Mouse (Mus musculus) large intestine, adult 2 months (tissue): ENCODE data around the gene Wwc1. TPM values are rescaled to one million over a fixed set of nuclear protein-coding genes. Genes with fewer than 3 reads are reported as not detected.

Experiments used
- DNase-seq: peaks from one replicate; pipeline ENCODE4 v3.0.0-alpha.2; 2012; ENCODE audit warnings: low read depth, low spot score
- WGBS: fragments of 180-500 bp; shearing (Covaris S2); methylation state at CpG from one replicate; pipeline ENCODE4 v1.1.7; 2018; 5-methylcytosine and 5-hydroxymethylcytosine counted together
- polyA plus RNA-seq: library from polyadenylated mRNA; depleted of rRNA; stranded (reverse); fragments of >200 nt; gene quantifications from 2 replicates; pipeline ENCODE4 v1.2.3, GENCODE M21; 2012

Wwc1 gene
- polyA plus RNA-seq, 1 experiment = 20.3 TPM

GRCm38 (mm10) chr11:35974632-35975450, 5.5 kb downstream of the Wwc1 start:
- no peak for DNase-seq
- WGBS = 66% methylated on average over 6 of the region's 6 CpGs

DNA sequence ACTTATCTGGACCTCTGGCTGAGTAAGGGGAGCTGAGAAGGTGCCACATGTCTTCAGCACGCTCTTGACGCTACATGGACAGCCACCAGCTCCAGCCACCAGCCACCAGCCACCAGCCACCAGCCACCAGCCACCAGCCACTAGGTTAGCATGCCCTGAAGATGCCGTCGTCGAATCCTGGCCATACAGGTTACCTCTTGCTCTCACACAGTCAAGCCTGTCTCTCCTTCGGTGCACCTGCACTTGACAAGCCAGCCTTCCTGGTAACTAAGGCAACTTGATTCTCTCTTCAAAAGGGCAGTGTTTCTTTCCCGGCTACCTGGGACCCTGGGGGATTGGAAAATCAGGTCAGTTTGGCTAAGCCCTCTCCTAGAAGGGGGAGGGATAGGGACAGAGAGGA, 7.2 kb downstream of the Wwc1 start:
- WGBS = 71% methylated on average over 7 of the region's 7 CpGs

DNA sequence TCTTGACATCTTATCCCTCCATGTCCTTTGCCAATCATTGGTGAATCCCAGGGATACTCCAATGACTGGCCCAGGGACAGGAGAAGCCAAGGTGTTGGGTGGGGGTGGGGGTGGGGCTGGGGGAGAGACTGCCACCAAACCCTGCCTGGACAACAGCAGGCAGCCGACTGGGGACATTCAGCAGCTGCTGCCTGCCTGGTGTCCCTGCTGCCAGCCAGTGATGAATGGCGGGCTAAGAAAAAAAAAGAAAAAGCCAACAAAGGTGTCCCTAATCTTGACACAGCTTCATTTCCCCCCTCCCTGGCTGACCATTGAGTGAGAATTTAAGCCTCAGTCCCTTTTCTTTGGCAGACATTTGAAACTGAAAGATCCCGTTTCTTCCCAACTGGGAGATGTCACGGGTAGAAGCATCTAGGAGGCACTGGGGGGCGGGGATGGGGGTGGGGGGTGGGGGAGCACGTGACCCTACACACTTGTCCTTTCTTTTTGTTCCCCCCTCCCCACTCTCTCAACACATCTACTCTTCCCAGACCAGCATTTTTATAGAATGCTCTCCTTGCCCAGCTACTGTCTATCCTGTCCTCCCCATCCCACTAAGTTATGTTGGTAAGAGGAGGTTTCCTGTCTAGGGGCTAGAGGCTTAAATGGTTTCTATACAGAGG, 7.9 kb downstream of the Wwc1 start:
- WGBS = 44% methylated on average over 6 of the region's 6 CpGs
- DNase-seq = no peak

More for the DNA sequence above, 7.2 kb downstream of the Wwc1 start:
- no peak for DNase-seq

DNA sequence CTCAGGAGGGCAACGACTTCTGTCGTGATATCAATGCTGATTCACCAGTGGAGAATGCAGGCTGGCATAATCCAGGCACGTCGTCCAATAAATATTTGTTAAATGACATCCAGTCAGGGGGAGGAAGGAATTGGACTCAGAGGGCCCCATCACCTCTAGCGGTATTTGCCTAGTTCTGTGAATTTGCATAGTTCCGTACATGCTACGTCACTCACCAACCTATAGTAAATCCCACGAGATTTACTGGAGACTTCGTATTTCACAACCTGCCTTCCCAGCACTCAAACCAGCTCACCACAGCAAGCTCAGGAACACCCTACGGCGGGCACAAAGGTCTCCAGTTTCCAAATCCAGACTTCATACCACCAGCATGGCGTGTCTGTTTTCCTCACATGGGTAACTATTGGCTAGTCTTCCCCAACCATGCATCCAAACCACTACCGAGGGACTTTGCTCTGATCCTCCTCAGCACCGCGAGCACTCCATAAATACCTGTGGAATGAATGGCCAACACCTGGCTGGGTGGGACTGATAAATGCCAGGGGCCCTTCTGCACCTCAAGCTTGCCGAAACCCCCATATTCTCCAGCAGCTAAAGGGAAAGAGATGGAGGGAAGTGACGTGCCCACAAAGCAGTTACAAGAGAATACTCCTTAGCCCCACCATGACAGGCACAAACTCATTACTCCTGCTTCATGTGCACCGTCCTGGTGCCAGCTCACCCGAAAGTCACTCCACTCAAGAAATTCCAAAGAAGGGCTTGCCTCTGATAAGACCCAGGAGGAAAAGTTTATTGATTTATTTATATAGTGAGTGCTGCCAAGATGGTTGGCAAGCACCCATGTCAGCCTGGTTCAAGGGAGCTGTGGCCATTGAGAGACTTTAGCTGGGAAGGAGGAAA, 9.3 kb downstream of the Wwc1 start:
- DNase-seq = peak; percentile 75
- WGBS = 33% methylated on average over 19 of the region's 19 CpGs

DNA sequence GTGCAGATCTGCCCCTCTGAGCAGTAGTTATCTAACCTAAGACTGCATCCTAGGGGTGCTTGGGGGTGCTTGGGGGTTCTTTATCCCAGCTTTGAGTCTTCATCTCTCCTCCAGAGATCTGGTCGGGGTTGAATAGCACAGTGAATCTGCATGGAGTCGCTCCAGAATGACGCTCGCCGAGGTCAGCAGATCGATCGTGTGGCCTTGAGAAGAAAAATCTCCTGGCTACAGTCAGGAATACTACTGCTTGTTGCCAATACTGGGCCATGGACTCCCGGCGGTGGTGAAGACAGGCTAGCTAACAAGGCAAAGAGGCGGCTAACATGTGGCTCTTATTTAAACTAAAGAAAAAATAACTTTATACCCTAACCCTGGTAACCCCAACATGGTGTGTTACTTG, 12.0 kb downstream of the Wwc1 start:
- no peak for DNase-seq
- WGBS = 93% methylated on average over 10 of the region's 10 CpGs

DNA sequence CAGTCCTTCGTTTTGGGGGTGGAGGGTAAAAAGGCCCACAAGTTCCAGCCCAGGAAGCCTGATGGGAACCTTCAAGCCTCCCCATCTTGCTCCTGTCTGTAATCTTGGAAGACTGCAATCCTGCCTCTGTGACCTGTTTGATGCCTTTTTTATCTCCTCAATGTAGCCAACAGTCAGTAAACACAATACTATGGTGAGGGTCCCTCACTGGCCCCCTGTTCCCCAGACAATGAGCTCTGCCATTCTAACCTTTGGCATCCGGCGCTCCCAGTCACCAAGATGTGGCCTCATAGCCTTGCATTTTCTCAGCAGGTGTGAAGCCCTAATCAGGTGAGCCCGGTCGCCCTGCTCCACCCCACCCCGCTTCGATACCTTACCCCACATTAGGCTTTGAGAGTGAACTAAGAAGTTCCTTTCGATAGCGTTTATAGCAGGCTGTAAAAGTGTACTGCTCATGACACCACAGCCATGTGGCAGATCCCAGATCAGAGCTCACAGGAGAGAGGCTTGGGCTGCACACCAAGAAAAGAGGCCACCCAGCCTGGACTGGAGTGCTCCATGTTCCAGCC, 16.3 kb downstream of the Wwc1 start:
- no peak for DNase-seq
- WGBS = 19% methylated on average over 9 of the region's 9 CpGs

GRCm38 (mm10) chr11:35963554-35963953, 16.8 kb downstream of the Wwc1 start:
- 31% methylated on average over 2 of the region's 2 CpGs for WGBS
- no peak for DNase-seq

DNA sequence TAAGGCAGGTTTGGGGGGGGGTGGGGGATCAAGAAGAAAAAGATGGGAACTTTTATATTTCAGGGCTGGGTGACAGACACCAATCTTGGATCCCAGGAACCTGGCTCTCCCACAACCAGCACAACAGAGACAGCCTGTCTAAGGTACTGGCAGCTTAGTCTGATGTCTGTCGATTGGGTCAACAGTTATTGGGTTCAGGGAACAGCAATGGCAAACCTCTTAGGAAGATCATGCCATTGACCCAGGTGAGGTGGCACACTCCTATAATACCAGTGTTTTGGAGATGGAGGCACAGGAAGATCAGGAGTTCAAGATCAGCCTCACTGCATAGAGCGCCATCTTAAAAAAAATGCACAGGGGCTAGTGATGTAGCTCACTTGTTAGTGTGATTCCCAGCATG, 17.9 kb downstream of the Wwc1 start:
- DNase-seq = no peak
- WGBS = 87% methylated on average over 2 of the region's 2 CpGs

DNA sequence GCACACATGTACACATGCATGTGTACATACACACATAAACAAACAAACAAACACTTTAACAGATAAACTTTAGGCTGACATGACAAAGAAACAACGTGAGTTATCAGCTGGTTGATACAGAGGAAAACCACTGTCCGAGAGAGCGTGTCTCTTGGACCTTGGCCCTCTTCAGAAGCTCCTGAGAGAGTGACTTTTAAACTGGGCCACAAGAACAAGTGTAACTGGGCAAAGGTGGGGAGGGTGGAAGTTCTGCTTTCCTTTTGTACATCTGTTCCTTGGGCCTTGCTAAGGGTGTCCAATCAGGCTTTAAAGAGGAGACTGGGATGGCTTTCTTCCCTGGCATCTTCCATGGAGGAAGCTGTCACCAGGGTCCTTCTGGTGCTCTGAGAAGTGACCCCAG, 21.1 kb downstream of the Wwc1 start:
- 65% methylated on average over 3 of the region's 3 CpGs for WGBS
- DNase-seq = no peak

DNA sequence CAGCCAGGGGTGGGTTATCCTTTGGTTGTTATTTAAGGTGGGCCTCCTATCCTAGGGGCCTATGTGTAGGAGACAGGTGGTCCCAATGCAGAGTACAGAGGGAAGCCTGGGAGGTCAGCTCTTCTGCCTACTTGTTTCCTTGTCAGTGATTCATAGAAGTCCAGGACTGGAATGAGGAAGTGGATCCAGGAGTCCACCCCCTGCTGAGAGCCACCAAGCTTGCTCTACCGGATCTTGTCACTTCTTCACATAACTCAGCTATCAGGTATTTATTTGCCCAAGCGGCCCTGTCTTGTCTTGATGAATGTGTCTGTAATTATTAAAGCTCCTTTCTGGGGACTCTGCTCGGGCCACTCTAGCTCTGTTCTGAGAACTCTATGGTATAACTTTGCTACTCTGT, 24.8 kb downstream of the Wwc1 start:
- DNase-seq = peak; percentile 70
- WGBS = 21% methylated on average over 3 of the region's 3 CpGs

DNA sequence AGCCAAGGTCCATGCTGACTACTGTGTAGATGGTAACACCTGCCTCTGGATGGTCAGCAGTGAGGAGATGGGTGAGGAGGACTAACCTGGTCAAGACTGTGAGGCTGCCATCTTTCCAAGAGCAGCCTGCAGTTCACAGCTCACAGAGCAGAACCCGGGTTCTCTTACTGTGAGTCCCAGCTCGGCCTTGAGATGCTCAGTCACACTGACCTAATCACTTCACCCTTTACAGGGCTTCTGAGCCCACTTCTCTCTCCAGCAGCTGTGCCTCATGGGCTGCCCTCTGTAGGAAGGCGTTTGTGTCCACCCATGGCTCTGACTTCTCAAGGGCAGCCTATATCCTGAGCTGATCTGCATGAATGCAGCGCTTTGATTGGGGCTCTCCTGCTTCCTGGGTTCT, 27.1 kb downstream of the Wwc1 start:
- 86% methylated on average over 4 of the region's 4 CpGs for WGBS
- no peak for DNase-seq

DNA sequence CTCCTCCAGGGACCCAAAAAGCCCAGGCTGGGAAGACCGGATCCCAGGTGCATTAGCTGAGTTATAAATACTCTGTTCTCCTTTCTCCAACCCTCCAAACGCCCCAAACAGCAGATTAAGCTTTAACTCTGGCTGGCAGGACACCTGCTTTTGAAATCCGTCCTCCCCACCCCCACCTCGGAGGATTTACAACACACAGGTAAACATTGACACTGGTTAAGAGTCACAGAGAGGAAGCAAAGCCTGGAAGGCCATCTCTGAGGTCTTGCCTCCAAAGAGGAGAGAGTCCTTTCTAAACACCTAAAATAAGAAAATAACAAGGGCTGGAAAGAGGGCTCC, 28.6 kb downstream of the Wwc1 start:
- peak; percentile 86 for DNase-seq
- 17% methylated on average over 4 of the region's 4 CpGs for WGBS

DNA sequence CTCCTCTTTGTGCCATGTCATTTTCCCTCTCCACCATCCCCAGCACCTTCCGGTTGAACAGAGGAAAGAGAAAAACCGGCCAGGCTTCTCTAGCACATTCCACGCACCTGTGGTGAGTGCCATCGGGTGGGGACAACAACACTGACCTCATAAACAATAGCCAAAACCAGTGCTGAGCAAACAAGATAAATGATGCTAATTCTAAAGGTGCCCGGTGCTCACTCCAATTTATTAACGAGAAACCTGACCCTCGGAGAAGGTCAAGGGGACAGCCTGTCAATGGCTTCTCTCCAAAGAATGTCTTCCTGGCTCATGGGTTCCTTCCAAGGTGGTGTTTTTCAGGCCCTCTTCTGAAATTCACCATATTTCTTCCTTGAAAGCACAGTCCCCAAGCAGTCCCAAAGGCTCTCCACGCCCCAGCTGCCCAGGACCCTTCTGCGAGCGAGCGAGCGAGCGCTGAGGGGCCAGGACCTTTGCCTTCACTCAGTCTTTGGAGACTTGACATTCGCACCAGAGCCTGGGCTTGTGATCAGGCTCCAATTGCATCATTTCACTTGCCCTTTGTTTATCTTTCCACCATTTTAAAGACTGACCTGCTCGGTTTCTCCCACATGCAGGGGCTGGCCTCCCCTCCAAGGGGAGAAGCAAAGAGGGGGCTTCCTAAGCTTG, 29.1 kb downstream of the Wwc1 start:
- WGBS = 32% methylated on average over 15 of the region's 15 CpGs

DNA sequence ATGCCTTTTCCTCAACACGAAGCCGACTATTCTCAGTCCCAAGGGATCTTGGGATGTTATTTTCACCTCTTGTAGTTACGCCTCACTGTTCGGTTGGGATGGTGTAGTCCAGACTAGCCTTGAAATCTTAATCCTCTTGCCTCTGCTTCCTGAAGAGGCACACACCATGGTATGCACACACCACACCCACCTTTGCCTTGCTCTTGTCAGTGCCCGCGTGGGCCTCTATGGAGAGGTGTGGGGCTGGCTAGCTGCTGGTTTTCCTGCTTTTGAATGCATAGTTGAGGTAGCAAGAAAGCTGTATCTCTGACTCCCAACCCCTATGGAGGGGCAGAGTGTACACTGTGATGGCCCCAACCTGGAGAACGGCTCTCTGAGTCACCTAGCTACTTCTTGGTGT, 29.9 kb downstream of the Wwc1 start:
- WGBS = 27% methylated on average over 7 of the region's 7 CpGs
- no peak for DNase-seq

More for the DNA sequence above, 29.1 kb downstream of the Wwc1 start:
- DNase-seq = no peak

DNA sequence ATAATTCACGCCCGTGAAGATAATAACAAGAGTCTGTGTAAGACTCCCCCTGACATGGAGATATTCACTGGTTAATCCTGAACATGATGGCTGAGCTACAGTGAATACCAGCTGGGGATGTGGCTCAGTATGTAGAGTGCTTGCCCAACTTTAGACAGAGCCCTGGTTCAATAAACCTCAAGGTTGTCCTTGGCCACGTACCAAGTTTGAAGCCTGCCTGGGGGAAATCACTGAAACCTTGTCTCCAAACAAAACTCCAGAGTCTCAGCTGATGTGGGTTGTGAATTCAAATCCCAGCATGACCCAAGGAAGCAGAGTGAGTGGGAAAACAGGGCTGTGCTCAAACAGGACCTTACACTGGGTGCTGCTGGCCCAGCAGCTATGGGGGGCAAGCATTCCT, 30.3 kb downstream of the Wwc1 start:
- 38% methylated on average over 3 of the region's 3 CpGs for WGBS
- DNase-seq = no peak

DNA sequence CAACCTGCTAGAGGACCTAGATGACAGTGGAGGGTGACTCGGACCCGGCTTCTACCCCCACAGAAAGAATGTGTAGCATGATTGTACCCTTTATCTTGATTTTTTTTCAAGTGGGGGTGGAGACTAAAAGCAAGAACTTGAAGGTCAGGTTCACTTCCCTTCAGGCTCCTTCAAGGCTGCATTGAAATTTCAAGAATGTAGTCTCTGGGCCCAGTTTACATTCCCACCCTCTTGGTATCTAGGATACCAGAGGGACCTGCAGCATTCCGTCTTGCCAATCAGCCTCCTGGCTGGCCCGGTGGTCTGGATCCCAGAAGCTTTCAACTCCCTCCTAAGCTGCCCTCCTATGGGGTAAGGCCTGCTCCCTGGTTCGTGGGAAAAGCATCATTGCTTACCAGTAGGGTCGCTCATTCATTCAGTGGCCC, 31.9 kb downstream of the Wwc1 start:
- DNase-seq = no peak
- WGBS = 56% methylated on average over 6 of the region's 6 CpGs

DNA sequence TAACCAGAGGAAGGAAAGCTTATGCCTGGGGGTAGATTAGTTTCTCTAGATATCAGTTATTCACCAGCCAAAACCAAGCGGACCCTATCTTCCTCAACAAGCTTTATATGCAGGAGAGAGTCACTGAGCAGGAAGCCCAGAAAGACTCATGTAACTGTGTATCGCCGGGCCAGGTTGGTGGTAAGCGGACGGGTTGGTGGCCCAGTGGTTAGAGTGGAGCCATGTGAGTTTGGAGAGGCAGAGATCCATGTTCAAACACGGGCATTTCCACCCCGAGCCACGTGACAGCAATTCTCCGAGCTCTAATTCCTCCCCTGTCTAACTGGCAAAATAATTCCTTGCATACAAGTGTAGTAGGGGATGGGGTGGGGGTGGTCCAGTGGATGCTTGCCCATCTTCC, 32.4 kb downstream of the Wwc1 start:
- DNase-seq = no peak
- 79% methylated on average over 9 of the region's 9 CpGs for WGBS

DNA sequence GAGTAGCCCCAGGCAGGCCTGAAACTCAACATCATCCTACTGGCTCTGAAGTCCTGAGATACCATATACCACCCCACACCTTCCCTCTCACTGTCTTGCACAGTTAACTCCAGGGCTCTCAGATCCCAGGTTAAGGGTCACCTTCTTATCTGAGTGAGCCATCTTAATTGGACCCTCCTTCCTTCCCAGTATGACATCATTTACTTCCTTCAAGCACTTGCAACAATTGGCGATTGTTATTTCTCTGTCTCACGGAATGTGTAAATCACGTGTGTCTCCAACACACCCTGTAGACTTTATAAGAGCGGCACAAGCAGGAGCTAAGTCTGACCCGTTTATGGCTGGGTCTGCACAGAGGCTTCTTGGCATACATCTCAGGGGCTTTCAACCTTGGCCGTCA, 35.1 kb downstream of the Wwc1 start:
- 10% methylated on average over 6 of the region's 6 CpGs for WGBS
- DNase-seq = peak; percentile 79

- DNase-seq = no peak
- 56% methylated on average over 3 of the region's 3 CpGs for WGBS
Observed at GRCm38 (mm10) chr11:35941641-35942040, 38.7 kb downstream of the Wwc1 start.

- no peak for DNase-seq
- WGBS = 78% methylated on average over 5 of the region's 5 CpGs
Observed at GRCm38 (mm10) chr11:35941064-35941463, 39.3 kb downstream of the Wwc1 start.
